In the genomic region with DNA sequence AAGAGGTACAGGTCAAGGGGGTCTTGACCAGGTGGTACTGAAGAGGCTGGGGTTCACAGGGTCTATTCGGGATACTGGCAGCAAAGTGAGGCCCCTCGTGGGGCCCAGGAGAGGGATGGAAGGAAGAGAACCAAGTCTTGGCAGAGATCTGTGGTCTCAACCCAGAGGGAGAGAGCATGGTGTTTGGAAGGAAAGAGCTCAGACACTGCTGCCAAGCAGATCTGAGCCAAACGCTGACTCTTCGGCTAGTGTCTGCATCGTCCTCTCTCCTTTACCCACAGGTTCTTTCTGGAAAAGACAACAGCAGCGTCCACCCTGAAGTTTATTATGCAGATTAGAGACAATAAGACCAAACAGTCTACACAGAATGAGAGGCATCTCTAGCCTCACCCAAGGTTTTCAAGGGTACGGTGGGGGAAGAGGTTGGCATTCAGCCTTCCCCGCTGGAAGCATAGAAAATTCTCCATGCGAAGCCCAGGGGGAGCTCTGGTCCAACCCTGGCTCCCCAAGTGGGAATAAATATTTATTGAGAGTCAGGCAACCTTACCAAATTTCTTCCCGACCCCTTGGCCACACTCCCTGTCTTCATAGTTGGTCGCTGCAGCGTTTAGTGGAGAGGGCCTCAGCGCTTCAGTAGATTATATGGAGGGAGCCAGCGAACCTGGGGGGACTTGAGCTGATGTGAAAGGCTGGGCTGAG, we compare ENCODE assay signal across 10 mouse cellular contexts. TPM values are rescaled to one million over a fixed set of nuclear protein-coding genes. Genes with fewer than 3 reads are reported as not detected.
DNase-seq lines count a peak whose midpoint lies in the region; ATAC-seq and TF ChIP-seq lines count a peak whose summit lies in the region.
"Had no signal": no experiment of that assay in that cellular context is flagged by ENCODE, and none has a peak within 500 bp of the region (broad histone marks: within the 10 kb centered on the region; RNA-seq: fewer than 3 reads in every experiment).

No protein-coding gene starts in this region.

- no peaks in the 10 kb centered on the region for H3K36me3 ChIP-seq in heart, adult 2 months (ENCODE audit: control insufficient read depth, insufficient read depth, low read length)
- no peaks in the 10 kb centered on the region for H3K36me3 ChIP-seq in heart, embryonic 10.5 days
- H3K36me3 ChIP-seq in forebrain, embryonic 16.5 days (ENCODE audit: control insufficient read depth, insufficient read depth) = no peaks in the 10 kb centered on the region
- H3K36me3 ChIP-seq in midbrain, postnatal 0 days (ENCODE audit: insufficient read depth, low read length) = no peaks in the 10 kb centered on the region
- H3K36me3 ChIP-seq in liver, postnatal 0 days (replicated peaks; ENCODE audit: insufficient read depth, low read length) = no peaks in the 10 kb centered on the region

- H3K4me1 ChIP-seq in heart, adult 2 months (ENCODE audit: control insufficient read depth, insufficient read depth, low read length) = peaks cover 3% of the 10 kb centered on the region
- peaks cover 8% of the 10 kb centered on the region for H3K4me1 ChIP-seq in heart, embryonic 10.5 days
- peaks cover 10% of the 10 kb centered on the region for H3K4me1 ChIP-seq in forebrain, embryonic 16.5 days (replicated peaks; ENCODE audit: control insufficient read depth, insufficient read depth, low read length)
- H3K4me1 ChIP-seq in midbrain, postnatal 0 days (ENCODE audit: insufficient read depth, low read length) = no peaks in the 10 kb centered on the region
- H3K4me1 ChIP-seq in liver, postnatal 0 days (ENCODE audit: insufficient read depth) = no peaks in the 10 kb centered on the region

- no peaks in the 10 kb centered on the region for H3K9me3 ChIP-seq in heart, embryonic 10.5 days
- no peaks in the 10 kb centered on the region for H3K9me3 ChIP-seq in forebrain, embryonic 16.5 days (ENCODE audit: control insufficient read depth, low read length)
- no peaks in the 10 kb centered on the region for H3K9me3 ChIP-seq in midbrain, postnatal 0 days (ENCODE audit: low read length)
- H3K9me3 ChIP-seq in liver, postnatal 0 days (ENCODE audit: low read length) = no peaks in the 10 kb centered on the region

- intact Hi-C loops in heart, adult 2 months (cut with DNase I) = loop anchor here (10.0 kb wide), 2 partner anchors 297 to 567 kb away; a partner anchor contains a TSS
- intact Hi-C loops in left cerebral cortex, postnatal 25 days (cut with DNase I) = no loop called here

- H3K4me3 ChIP-seq in heart, adult 2 months = no peak overlapping the region
- H3K4me3 ChIP-seq in heart, embryonic 10.5 days = no peak overlapping the region
- H3K4me3 ChIP-seq in forebrain, embryonic 16.5 days (replicated peaks; ENCODE audit: low read length) = no peak overlapping the region
- H3K4me3 ChIP-seq in midbrain, postnatal 0 days (ENCODE audit: low read depth, low read length) = no peak overlapping the region
- H3K4me3 ChIP-seq in liver, postnatal 0 days (ENCODE audit: low read depth, low read length) = no peak overlapping the region

- no peak overlapping the region for H3K27ac ChIP-seq in heart, adult 2 months
- H3K27ac ChIP-seq in heart, embryonic 10.5 days = no peak overlapping the region
- no peak overlapping the region for H3K27ac ChIP-seq in forebrain, embryonic 16.5 days (ENCODE audit: low read length)
- H3K27ac ChIP-seq in midbrain, postnatal 0 days (ENCODE audit: low read depth, low read length) = no peak overlapping the region
- H3K27ac ChIP-seq in liver, postnatal 0 days (ENCODE audit: low read depth) = no peak overlapping the region
- H3K27ac ChIP-seq: macrophage had no signal

- peak; percentile 49 for TF ChIP-seq CTCF in heart, adult 2 months (IDR thresholded peaks at IDR 0.05)
- TF ChIP-seq CTCF in midbrain, postnatal 0 days (IDR thresholded peaks at IDR 0.05) = peak; percentile 44
- no peak for TF ChIP-seq CTCF in liver, postnatal 0 days (IDR thresholded peaks at IDR 0.05; ENCODE audit: low read depth)

- peak; percentile 36 to 48 for DNase-seq in heart, adult 2 months
- DNase-seq in heart, embryonic 10.5 days (ENCODE audit: low spot score) = no peak
- peak; percentile 2 for DNase-seq in ovary, postnatal 14 days (ENCODE audit: low spot score)
- no peak for DNase-seq in ovary, adult 18-20 months (ENCODE audit: low spot score)
- peak; percentile 81 for DNase-seq in midbrain, postnatal 0 days (ENCODE audit: low spot score)
- DNase-seq in left cerebral cortex, postnatal 25 days (ENCODE audit: low spot score in 2 of 2) = no peak
- no peak for DNase-seq in liver, postnatal 0 days

- no peaks in the 10 kb centered on the region for H3K79me2 ChIP-seq in heart, adult 2 months (replicated peaks; ENCODE audit: control insufficient read depth, insufficient read depth, low read length)

- ATAC-seq in forebrain, embryonic 16.5 days = peak; percentile 71
- ATAC-seq in midbrain, postnatal 0 days (ENCODE audit: low FRiP score) = peak; percentile 44; the same call in 1 of the 2 replicates
- ATAC-seq in liver, postnatal 0 days = no peak

- H3K4me2 ChIP-seq in forebrain, embryonic 16.5 days (ENCODE audit: low read length) = no peak overlapping the region
- H3K4me2 ChIP-seq in midbrain, postnatal 0 days (ENCODE audit: low read depth, low read length, poor library complexity, severe bottlenecking) = no peak overlapping the region
- no peak overlapping the region for H3K4me2 ChIP-seq in liver, postnatal 0 days (ENCODE audit: low read depth, low read length)

- TF ChIP-seq EP300 in heart, adult 2 months (IDR thresholded peaks at IDR 0.05; ENCODE audit: insufficient read depth, low read depth, low read length) = no peak
- TF ChIP-seq EP300 in liver, postnatal 0 days (IDR thresholded peaks at IDR 0.05; ENCODE audit: low read depth) = no peak

- 52% methylated on average over 14 of the region's 14 CpGs for WGBS in heart, adult 2 months
- WGBS in heart, embryonic 10.5 days = 85% methylated on average over 14 of the region's 14 CpGs
- 51% methylated on average over 14 of the region's 14 CpGs for WGBS in forebrain, embryonic 16.5 days
- WGBS in midbrain, postnatal 0 days = 63% methylated on average over 14 of the region's 14 CpGs
- WGBS in liver, postnatal 0 days (ENCODE audit: insufficient replicate concordance) = 80% methylated on average over 14 of the region's 14 CpGs

- no peak for TF ChIP-seq POLR2A in heart, adult 2 months (IDR thresholded peaks at IDR 0.05; ENCODE audit: insufficient read depth, low read depth, low read length)

- H3K27me3 ChIP-seq in heart, adult 2 months (ENCODE audit: control insufficient read depth, insufficient read depth, low read length) = no peaks in the 10 kb centered on the region
- H3K27me3 ChIP-seq in heart, embryonic 10.5 days (ENCODE audit: insufficient read depth, poor library complexity, severe bottlenecking) = no peaks in the 10 kb centered on the region
- no peaks in the 10 kb centered on the region for H3K27me3 ChIP-seq in forebrain, embryonic 16.5 days (replicated peaks; ENCODE audit: control insufficient read depth, insufficient read depth, low read length)
- H3K27me3 ChIP-seq in midbrain, postnatal 0 days (ENCODE audit: insufficient read depth, low read length) = no peaks in the 10 kb centered on the region
- no peaks in the 10 kb centered on the region for H3K27me3 ChIP-seq in liver, postnatal 0 days (ENCODE audit: insufficient read depth, low read length)

- no peak overlapping the region for H3K9ac ChIP-seq in heart, adult 2 months (ENCODE audit: low read depth, low read length)
- no peak overlapping the region for H3K9ac ChIP-seq in forebrain, embryonic 16.5 days (replicated peaks; ENCODE audit: low read depth, low read length)
- H3K9ac ChIP-seq in midbrain, postnatal 0 days (replicated peaks; ENCODE audit: low read length, poor library complexity, severe bottlenecking) = no peak overlapping the region
- H3K9ac ChIP-seq in liver, postnatal 0 days (replicated peaks) = no peak overlapping the region

RNA-seq across cellular contexts. Expression of a gene that starts 32.5 kb away (rescaled TPM):
- total RNA-seq in heart, adult 2 months (2021) = not detected
- 0.23 TPM in 1 of 2 replicates, not detected in the other for polyA plus RNA-seq in heart, adult 2 months (2012; rRNA removed)
- polyA plus RNA-seq in heart, embryonic 10.5 days (2016; fragmentation: Nextera tagmentation; extraction: Ambion mirVana) = not detected in 2 replicates
- not detected in 2 replicates for polyA plus RNA-seq in forebrain, embryonic 16.5 days (2015; fragmentation: Nextera tagmentation; extraction: Ambion mirVana)
- not detected in 2 replicates for total RNA-seq in midbrain, postnatal 0 days (2014; rRNA removed)
- polyA plus RNA-seq in midbrain, postnatal 0 days (2015; fragmentation: Nextera tagmentation; extraction: Ambion mirVana) = not detected in 2 replicates
- not detected for total RNA-seq in left cerebral cortex, postnatal 25 days (2021)
- not detected in 2 replicates for polyA plus RNA-seq in liver, postnatal 0 days (2015; fragmentation: Nextera tagmentation; extraction: Ambion mirVana)
- total RNA-seq: ES-E14 had no signal
- polyA plus RNA-seq: macrophage had no signal

Comparison
In these comparisons a context has a peak if more than half of its experiments do, and no peak if none do; other contexts are left out.
1. DNase-seq: peak in heart, adult 2 months (2 of 2), ovary, postnatal 14 days (single experiment) and midbrain, postnatal 0 days (single experiment); none in heart, embryonic 10.5 days (single experiment), ovary, adult 18-20 months (single experiment), left cerebral cortex, postnatal 25 days (0 of 2) and liver, postnatal 0 days (single experiment).